Mouse (Mus musculus) CD4-positive helper T cell, adult 2 months (primary cell): ENCODE data around the gene Naaa.
A peak's percentile ranks its signal among the peaks of the same experiment; 100 is the strongest.

Source experiments
- DNase-seq: peaks from one replicate; pipeline ENCODE4 v3.0.0-alpha.2; 2012; ENCODE audit warnings: low read depth, missing footprints, low spot score

Gene Naaa

DNA sequence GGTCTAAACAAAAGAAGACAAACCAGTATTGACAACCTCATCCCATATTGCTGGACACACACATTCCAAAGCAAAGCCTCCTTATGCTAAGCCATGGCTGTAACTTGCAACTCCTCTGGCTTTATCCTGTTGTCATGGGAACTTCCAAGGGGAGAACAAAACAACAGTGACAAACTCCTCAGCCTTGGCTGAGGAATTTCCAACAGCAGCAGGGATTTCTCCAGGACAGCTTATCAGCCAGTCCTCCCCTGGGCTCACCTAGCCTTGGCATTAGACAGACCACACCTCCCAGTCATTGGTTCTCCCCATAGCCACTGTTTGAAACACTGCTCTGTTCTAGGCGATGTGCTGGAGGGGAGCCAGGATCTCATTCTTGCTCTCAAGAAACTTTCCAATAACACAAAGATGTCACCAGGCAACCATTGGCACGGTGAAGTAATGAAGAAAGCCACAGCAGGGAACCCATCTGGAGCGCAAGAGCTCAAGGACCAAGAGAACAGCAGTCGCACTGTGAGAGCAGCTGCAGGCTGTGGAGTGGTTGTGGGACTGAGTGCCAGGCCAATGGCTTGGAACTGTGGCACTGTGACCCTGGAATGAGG is 14.1 kb downstream of the Naaa start:
- DNase-seq, result no peak

- no peak for DNase-seq
Measured at GRCm38 (mm10) chr5:92262646-92263045, 15.3 kb downstream of the Naaa start.

GRCm38 (mm10) chr5:92256218-92256617 is 21.8 kb downstream of the Naaa start, which contains the start of gene Ppef2:
TSS of gene Ppef2 (minus strand) at chr5:92256278.
- no peak for DNase-seq

DNA sequence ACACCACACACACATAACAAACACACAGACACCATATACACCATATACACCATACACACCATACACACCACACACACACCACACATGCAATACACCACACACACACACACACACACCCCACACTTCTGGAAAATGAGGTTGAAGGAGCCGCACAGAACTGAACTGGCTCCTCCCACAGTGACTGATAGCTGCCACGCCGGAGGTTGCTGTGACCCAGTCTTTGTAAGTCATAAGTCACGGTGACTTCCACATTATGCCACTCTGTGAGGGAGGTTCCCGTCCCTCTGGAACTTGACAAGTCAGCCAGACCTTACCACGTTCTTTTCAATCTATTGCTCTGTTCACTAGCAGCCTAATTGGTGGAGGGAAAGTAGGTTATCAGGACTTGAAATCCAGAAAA is 23.5 kb downstream of the Naaa start:
- DNase-seq, result no peak

DNA sequence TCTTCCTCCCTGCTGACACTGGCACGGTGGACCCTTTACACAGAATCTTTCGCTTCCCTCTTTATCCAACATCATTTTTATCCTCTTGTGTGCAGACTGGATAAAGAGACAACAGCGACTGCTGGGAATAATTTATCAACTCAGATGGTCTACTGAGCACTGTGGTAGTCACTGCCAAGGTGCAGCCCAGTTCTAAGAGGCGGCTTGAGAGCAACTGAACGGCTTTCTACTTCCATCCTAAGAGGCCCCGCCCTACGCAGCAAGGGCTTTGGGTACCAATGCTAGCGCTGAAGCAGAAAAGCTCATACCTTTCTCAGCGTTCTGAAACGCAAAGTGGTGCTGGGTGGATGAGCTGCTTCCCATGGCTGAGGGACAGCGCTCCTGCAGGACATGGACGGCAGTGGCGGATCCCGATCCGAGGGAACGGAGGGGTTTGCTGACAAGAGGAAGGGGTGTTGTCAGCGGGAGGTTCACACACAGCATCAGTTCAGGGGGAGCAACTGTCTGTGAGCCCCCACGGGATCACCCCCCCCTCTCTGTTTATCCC is 25.1 kb downstream of the Naaa start:
- no peak for DNase-seq

DNA sequence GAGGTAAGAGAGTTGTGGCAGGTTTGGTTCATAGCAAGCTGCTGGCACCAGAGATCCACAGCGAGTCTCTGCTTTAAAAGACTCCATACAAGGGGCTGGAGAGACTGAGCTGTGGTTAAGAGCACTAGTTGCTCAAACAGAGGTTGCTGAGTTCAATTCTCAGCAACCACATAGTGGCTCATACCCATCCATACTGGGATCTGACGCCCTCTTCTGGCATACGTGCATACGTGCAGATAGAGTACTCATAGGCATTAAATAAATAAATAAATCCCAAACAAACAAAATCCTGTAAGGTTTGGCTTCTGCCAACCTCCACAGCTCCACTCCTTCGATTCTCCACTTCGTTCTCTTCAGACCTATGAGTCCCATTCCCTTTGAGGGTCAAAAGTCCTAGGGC is 25.9 kb downstream of the Naaa start:
- no peak for DNase-seq

DNA sequence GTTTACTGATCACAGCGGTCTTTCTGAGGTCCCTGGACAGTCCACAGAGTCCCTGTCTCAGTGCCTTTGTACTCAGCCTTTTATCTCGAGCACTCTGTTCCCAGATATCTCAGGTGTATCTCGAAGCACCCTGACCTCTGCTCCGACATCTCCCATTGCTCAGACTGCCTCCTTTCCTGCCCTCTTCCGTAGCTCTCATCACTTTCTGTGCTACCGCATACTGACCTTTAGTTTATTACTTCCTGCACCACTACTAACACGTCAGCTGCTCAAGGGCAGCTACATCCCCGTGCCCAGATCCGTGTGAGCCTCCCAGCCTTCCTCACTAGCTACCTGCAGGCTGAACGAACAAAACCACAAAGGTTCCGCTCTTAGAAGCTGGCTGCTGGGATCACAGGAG is 29.4 kb downstream of the Naaa start:
- DNase-seq, result no peak

DNA sequence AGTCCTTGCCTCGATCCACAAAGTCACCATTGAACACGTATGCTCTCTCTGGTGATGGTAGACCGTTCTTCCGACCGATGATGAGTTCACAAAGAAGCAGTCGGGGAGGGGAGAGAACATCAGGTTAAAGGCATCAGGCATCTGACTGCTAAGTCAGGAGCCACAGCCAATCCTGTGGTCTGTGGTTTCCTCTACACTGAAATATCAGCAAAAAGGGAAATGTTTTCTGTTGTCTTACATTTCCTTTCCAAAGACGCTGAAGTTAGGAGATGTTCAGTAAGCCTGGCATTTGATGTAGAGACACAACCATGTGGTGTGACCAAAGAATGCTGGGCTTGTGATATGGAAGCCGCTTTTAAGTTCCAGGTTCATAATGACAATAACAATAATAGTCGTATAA is 32.5 kb downstream of the Naaa start:
- DNase-seq, result peak; percentile 81

DNA sequence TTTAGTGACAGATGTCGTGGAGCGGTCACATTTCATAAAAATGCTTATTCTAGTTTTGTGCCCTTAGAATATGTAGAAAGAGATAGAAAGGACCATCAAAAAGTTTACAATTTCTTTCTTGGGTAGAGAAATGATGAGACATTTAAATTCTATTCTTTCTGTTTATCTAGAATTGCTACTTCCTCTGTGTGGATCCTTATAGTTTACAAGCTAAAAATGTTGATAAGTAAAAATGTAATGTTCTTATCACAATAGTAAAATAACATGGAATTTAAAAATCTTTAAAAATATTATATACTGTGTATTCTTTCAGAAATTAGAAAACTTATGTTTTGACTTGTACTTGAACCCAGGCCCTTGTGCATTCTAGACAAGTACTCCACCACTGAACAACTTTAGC is 33.1 kb downstream of the Naaa start:
- DNase-seq, result no peak

GRCm38 (mm10) chr5:92240769-92241168 is 37.2 kb downstream of the Naaa start:
- no peak for DNase-seq

- DNase-seq, result peak; percentile 38
Measured at GRCm38 (mm10) chr5:92239333-92240232, 38.4 kb downstream of the Naaa start.

DNA sequence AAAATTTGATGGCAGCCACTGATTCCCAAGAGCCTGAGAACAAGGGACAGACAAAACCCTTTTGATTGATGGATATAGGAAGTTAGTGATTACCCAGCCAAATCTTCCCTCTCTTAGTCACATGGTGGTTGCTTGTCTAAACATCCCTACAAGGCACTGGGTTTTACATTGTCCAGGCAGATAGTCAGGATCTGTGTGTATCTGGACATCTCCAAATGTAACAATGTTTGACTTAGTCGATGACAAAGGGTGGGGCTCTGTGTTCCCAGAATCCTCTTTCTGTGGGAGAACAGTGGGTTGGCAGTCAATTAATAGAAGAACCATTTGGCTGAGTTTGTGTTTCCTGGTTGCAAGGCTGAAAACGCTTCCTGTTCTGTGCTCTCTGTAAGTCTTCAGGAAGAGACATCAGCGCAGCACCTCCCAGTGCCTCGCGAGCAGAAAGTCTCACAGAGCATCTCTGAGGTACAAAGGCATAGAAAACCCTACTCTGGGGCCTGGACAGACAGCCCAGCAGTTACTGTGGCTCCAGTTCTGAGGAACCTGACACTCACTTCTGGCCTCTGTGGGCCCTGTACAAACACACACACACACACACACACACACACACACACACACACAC is 42.9 kb downstream of the Naaa start:
- DNase-seq, result peak; percentile 48

GRCm38 (mm10) chr5:92233366-92233765 is 44.6 kb downstream of the Naaa start:
- no peak for DNase-seq

GRCm38 (mm10) chr5:92231836-92232235 is 46.1 kb downstream of the Naaa start:
- no peak for DNase-seq

- DNase-seq, result no peak
Measured at GRCm38 (mm10) chr5:92230306-92230705, 47.7 kb downstream of the Naaa start.

GRCm38 (mm10) chr5:92229514-92229913 is 48.5 kb downstream of the Naaa start:
- DNase-seq, result no peak

DNA sequence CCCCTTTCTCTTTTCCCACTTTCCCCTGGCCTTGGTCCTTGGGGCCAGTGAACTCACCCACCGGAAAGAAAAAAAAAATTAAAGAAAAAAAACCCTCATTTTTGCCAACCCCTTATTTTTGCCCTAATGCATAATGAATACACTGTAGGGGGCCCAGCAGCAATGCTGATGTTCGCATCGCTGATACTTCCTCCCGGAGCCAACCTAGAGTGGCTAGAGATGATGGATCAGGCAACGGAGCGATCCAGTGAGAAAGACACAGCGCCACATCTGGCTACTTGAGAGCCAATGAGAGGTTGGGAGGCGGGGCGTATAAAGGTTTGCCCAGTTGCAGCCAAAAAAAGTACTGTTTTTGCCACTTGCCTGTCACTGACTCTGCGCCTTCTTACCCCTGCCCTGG is 49.2 kb downstream of the Naaa start:
- DNase-seq, result no peak

DNA sequence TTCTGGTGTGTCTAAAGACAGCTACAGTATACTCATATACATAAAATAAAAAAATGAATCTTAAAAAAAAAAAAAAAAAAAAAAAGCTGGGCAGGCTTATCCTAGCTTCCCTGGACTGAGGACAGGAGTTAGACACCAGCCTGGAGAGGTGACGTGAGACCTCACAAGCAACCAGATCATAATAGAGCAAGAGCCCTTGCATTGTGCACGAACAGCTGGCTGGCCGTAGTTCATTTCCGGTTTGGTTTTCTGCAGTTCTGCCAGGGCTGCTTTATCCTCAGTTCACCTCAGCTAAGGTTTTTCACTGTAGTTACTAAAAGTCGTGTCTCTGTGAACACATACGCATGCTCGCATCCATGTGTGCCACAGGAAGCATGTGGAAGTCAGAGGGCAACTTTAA is 50.2 kb downstream of the Naaa start:
- DNase-seq, result no peak

DNA sequence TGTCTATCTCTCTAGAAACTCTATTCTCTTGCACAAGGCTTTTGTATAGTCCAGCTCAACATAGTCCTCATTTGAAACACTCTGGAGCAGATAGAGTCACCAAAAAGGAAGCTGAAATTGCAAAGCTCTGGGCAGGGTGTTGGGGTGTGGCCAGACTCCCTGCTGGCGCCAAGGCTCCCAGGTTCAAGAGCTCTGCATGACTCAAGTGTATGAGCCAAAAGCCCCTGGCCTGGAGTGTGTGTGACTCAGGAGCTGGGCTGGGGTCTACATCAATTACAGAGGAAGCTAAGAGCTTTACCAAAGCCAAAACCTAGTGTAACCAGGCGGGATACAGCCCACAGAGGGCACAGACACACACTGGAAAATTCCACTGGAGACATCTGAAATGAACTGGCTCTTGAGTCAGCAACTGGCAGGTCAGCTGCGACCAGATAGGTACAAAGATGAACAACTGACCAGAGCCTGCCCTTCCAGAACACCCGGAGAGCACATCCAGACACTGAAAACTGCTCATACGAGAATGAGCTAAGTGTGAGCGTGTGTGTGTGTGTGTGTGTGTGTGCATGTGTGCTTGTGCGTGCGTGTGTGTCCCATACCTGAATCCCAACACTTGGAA is 57.6 kb downstream of the Naaa start:
- no peak for DNase-seq

DNA sequence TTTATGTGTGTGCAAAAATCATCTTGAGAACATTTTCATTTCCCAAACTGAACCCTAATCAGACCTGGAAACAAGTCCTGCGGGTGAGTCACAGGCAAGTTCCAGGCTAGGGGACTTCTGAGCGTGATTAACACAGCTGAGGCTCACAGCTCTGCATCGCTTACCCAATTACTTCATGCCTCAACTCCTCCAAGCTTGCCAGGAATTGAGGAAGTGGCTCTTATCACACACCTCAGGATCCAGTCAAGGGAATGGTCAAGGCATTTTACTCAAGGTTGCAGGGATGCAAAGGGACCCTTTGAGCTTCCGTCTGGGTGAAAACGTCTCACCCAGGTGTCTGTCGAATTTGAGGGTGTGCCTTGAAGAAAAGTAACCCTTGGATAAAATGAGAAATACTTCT is 58.1 kb downstream of the Naaa start:
- no peak for DNase-seq

GRCm38 (mm10) chr5:92218915-92219793 is 58.8 kb downstream of the Naaa start:
- DNase-seq, result no peak
